Mouse (Mus musculus) kidney, postnatal 14 days (tissue): ENCODE data around the gene Olfr666.
"Not testable (repeated sequence)": the region's sequence is repeated elsewhere in the genome, so short reads cannot be mapped to it uniquely, and the experiment has no call there.

Experiments
- DNase-seq: peaks from one replicate; pipeline ENCODE4 v3.0.0; 2022; ENCODE audit warnings: mixed read lengths

The Olfr666 gene

DNA sequence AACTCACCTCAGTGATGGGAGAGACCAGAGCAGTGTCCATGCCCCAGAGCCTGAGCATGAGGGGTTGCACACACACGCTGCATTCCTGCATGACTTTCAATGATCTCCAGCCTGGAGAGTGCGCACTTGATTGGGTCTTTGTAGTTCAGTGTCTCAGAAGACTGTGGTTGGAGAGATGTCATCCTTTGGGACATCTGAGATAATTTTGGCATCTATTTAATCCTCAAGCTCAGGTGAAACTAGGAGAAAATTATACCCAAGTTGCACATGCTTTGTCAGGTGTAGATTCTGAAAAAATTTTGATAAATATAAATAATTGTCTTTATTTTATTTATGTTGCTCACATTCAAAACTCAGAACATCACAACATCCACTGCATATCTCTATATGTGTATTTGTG is at the start of gene Olfr666:
TSS of gene Olfr666 (minus strand) at position 101 of the 400 bp plus-strand sequence.
- DNase-seq: no peak

DNA sequence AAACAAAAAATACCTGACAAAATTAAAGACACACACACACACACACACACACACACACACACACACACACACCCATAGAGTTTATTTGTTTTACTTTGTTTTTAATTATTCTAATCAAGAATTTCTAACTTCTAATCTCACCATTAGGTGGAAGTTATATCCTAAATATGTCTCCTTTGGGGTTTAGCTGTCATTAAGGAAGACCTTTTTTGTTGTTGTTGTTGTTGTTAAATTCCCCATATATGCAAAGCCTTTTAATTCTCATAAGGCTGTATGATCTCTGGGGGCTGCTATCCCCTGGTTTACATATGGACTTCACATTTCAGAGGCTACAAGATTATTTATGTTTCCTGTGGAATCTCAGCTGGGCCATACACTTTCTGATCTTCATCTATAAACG is 38.2 kb upstream of the Olfr666 start, which contains the start of gene Olfr669:
TSS of gene Olfr669 (plus strand) at position 301 of the 400 bp plus-strand sequence.
- DNase-seq: no peak

DNA sequence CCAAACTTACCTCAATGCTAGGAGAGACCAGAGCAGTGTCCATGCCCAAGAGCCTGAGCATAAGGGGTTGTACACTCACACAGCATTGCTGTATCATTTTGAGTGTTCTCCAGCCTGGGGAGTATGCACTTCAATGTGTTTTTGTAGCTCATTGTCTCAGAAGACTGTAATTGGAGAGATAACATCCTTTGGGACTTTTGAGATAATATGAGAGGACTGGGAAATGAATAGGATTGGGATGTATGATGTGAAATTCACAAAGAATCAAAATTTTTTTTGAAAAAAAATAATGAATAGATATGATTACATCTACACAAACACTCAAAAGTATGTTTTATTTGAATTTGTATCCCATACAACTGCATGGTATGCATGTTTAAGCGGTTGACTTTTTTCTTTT is 32.2 kb upstream of the Olfr666 start, which contains the start of gene Olfr668:
TSS of gene Olfr668 (minus strand) at position 101 of the 400 bp plus-strand sequence.
- no peak for DNase-seq

DNA sequence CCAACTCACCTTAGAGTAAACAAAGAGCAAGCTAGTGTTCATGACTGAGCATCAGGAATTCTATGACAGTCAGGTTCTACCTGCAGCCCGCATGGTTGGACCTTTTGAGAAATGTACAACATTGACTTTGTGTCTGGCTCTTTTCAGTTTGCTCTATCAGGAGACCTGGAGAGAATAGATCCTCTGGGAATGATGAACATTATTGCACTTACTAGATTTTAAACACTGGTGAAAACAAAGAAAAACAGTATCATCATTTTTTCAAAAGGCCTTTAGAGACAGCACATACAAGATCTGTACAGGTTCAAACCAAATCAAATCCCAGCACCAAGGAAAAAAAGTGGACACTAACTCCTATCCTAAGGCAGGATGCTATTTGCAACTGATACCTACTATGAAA is 25.6 kb upstream of the Olfr666 start, which contains the start of gene Olfr667:
TSS of gene Olfr667 (minus strand) at position 101 of the 400 bp plus-strand sequence.
- no peak for DNase-seq

DNA sequence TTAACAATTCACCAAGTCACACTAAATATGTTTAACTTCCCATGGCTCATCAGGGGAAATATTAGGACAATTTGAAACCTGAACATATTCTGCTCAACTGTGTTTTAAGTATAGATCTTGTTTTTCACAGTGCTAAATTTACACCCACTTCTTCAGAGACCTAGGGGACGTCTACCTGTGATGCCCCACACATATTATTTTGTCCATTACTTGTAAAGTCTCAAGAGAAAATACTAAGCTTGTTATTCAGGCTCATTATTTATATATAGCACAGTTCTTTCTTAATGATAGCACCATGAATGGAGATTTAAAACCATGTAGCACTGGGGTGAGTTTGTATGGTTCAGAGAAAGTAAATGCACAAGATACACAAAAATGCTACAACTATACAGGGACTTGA is 18.0 kb downstream of the Olfr666 start, which contains the start of gene Olfr665:
TSS of gene Olfr665 (plus strand) at position 301 of the 400 bp plus-strand sequence.
- no peak for DNase-seq

DNA sequence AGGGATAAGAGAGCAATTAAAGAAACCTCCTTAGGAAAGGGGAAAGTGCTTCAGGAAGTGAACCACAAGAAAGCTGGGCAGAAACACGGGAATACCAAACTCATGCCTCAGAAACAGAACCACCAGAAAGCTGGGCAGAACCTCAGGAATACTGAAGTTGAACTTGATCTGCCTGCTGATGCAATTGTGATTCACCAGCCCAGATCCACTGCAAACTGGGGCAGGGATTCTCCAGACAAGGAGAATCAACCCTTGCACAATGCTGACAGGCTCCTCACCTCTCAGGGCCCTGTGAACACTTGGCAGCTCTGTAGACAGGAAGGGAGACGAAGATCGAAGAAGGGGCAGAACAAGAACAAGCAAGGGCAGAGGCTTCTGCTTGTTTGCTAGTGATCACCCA is 34.4 kb downstream of the Olfr666 start:
- DNase-seq: no peak

DNA sequence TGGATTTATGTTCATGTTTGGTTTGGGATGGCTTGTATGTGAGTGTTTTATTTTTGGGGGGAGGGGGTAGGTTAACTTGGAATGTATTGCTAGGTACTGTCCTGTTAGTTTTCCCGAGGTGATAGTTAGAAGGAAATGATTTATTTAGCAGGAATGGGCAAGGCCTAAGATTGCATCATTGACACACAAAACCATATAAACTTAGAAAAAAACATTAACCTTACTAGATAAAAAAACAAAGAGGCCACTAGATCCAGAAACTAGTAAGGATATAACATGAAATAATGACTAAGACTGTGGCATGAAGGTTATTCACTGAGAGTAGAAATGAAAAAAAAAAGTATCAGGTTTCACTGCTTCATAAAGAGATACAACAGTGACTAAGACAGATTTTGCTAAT is 38.1 kb downstream of the Olfr666 start:
- no peak for DNase-seq

DNA sequence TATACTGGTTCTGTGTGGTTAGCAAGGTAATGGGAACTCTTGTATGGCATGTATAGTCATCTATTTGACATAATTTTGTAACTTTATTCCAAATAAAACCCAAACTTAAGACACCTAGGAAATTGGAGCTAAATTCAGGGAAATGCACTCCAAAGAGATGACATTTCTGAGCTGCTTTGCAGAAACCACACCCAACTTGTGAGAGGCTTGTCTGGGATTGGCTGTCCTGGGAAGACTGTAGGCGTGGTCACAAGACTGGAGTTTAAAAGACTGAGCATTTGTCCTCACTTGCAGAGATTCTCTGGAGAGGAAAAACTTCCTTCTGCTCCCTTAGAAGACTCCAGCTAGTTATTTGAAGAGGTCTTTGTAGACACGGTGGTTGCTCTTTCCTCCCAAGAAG is 39.0 kb downstream of the Olfr666 start, which contains the start of gene Usp17la:
TSS of gene Usp17la (plus strand) at position 301 of the 400 bp plus-strand sequence.
- not testable (repeated sequence) for DNase-seq

DNA sequence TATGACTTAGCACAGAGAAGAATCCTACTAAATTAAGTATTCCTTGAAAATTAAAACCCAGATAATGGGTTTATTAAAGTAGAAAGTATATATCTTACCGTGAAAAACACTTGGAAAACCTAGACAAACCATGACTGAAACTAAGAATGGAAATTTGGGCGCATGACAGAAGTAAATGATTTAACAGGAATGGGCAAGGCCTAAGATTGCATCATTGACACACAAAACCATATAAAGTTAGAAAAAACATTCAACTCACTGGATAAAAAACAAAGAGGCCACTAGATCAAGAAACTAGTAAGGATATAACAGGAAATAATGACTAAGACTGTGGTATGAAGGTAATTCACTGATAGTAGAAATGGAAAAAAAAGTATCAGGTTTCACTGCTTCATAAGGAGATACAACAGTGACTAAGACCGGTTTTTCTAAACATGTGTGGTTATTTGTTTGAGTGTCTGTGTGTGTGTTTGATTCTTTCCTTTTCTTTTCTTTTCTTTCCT is 40.5 kb downstream of the Olfr666 start:
- no peak for DNase-seq

DNA sequence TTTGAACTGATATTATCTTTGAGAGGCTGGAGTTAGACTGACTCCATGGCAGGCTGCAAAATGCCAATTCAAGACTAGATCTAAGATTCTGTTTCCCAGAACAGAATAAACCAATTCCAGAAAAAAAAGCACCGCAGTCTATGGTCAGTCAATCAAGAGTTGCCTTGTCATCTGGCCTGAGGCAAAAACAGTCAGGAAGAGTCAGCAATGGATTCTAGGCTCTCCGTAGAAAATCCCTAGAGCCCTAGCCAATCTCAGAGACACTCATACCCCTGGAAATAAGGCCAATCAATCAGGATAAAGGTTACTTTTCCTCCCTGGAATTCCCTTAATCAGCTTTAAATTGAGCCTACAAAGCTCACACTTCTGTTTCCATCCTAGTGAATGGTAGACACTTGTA is 44.2 kb downstream of the Olfr666 start:
- not testable (repeated sequence) for DNase-seq

DNA sequence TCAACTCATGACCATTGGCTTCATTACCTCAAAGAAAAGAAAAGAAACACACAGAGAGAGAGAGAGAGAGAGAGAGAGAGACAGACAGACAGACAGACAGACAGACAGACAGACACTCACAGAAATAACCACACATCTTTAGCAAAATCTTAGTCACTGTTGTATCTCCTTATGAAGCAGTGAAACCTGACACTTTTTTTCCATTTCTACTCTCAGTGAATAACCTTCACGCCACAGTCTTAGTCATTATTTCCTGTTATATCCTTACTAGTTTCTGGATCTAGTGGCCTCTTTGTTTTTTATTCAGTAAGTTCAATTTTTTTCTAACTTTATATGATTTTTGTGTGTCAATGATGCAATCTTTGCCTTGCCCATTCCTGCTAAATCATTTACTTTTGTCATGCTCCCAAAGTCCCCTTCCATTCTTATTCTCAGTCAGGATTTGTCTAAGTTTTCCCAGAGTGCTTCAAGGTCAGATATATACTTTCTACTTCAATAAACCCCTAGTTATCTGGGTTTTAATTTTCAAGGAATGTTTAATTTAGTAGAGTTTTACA is 51.9 kb downstream of the Olfr666 start:
- DNase-seq: no peak

DNA sequence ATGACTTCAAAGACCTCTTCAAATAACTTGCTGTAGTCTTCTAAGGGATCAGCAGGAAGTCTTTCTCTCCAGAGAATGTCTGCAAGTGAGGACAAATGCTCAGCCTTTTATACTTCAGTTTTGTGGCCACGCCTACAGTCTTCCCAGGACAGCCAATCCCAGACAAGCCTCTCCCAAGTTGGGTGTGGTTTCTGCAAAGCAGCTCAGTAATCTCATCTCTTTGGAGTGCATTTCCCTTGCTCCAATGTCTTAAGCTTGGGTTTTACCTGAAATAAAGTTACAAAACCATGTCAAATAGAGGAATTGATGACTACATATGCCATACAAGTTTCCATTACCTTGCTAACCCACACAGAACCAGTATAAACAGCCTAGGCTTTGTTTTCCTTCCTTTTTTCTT is 53.2 kb downstream of the Olfr666 start, which contains the start of gene Usp17lb:
TSS of gene Usp17lb (minus strand) at position 101 of the 400 bp plus-strand sequence.
- no peak for DNase-seq
